Mouse (Mus musculus): ENCODE data around the gene Diras2.

DNA sequence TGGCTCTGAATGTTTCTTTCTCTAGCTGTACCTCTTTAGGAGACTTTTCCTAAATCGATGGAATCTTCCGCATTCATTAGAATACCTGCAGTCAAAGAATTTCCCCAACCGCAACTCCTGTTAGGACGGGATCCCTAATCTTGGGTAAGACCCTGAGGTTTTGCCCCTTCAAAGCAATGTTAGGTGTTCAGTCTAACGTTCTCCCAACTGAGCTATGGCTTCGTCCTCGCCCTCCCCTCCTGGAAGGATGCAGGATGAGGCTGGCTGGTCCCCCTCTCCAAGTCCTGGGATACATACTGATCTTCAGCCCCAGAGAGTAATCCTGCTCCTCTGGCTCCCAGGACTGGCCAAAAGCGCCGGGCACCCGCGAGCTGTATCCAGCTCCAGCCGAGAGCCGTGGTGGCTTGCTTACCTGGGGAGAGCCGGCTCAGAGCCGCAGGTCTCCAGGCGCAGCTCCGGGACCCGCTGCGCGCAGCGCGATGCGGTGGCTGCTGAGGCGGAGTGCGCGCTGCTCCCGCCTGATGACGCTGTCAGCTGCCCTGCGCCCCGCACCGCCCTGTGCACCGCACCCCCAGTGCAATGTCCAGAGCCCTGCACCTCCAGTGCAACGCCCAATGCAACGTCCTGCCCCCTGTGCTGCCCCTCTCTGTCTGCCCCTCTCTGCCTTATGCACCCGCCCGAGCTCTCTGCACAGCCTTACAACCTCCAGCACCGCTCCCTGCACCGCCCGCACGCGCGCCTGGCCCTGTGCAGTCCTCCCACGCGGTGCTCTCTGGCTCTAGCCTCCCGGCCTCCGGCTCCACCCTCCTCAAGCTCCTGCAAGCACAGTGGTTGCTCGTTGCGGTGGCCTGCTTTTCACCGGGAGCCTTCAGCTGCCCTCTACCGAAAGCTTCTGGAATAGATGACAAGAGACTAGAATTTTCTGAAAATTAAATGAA is 802 bp downstream of the Diras2 start:
- TF ChIP-seq CTCF (IDR thresholded peaks at IDR 0.05; ENCODE audit: low read depth, low read length), result no peak
- no peak for TF ChIP-seq TAL1 (conservative IDR thresholded peaks at IDR 0.05; ENCODE audit: low read depth, low read length)
- no peak for TF ChIP-seq GATA1 (IDR thresholded peaks at IDR 0.05; ENCODE audit: borderline replicate concordance, low read length)
- no peak for TF ChIP-seq POLR2AphosphoS5 (IDR thresholded peaks at IDR 0.05; ENCODE audit: insufficient replicate concordance, low read depth, low read length)
- no peak for TF ChIP-seq GATA2 (IDR thresholded peaks at IDR 0.05; ENCODE audit: borderline replicate concordance, low read depth, low read length)
